Mouse (Mus musculus): ENCODE results near the gene Ntn4. TPM values are rescaled to one million over a fixed set of nuclear protein-coding genes. Genes with fewer than 3 reads are reported as not detected.

Ntn4 gene
- polyA plus RNA-seq, 1 experiment from 2014 or later, result 0.76 TPM

DNA sequence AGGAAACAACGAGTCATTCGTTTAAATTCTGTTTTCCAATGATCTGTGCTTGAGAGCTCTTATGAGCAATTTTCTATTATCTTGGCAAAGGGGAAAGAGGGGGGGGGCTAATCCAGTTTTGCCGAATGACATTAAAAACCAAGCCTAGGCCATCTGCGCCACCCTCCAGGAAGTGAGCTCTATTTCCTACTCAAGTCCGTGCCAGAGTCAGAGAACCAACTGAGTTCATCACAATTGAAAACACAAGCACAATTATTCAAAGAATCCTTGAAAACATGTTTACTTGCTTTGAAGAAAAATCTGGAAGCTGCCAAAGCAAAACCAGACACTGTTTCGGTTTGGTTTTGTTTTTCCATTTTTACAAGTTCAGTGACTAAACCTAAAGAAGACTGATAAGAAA, 102.1 kb downstream of the Ntn4 start:
- no peak for TF ChIP-seq CTCF (IDR thresholded peaks at IDR 0.05; ENCODE audit: low read depth)
- Histone ChIP-seq H3K4me2 (no peak overlapping the region), H3K36me3 (ENCODE audit: insufficient read depth) (no peaks in the 10 kb centered on the region), H3K4me1 (ENCODE audit: insufficient read depth) (no peaks in the 10 kb centered on the region), H3K9ac (no peak overlapping the region), H3K9me3 (ENCODE audit: low read depth, low read length) (no peaks in the 10 kb centered on the region), H3K4me3 (ENCODE audit: low read depth, low read length) (no peak overlapping the region), H3K27ac (ENCODE audit: low read depth) (no peak overlapping the region), H3K27me3 (ENCODE audit: insufficient read depth, low read length) (no peaks in the 10 kb centered on the region)
- DNase-seq (no peak), ATAC-seq (ENCODE audit: insufficient read depth) (no peak)
- WGBS, result 62% methylated on average over 6 of the region's 6 CpGs

DNA sequence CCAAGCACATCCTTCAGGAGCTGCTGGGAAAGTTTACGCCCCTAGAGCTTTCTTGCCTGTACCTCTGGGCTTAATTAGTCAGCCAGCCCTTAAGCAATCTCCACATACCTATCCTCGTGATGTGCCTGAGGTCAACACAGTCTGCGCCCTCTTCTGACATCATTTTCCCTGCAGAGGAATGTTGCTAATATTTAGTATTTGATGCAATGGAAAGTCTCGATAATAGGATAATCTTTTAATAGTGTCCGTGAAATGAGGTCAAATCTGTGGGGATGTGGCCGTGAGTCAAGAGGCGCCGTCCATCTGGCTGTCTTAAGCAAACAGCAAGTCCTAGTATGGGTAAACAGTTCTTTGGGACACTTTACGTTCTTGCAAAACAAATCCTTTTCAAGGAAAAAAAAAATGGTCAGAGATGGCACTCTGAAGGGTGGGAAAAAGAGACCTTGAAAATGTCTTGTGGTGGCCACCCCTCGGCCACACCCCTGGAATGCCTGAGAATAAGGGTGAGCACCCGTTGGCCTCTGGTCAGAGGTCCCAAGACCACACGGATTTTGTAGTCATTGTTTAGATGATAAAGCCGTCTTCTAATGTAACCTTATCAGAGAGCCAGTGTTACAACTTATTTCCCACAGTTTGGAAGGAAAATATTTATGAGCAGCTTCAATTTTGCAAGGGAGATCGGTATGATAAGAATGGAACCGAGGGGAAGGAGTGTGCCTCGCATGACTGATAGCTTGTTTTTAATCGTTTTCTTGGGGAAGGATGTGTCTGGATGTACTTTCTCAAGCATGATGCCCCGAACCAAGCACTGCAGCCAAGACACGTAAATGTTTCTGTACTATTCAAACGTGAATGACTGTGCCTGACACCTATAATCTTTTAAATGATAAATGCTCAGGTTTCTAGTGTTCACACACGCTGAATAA, 109.0 kb downstream of the Ntn4 start:
- no peak for ATAC-seq (ENCODE audit: insufficient read depth)
- peak; percentile 34 for DNase-seq
- H3K4me2 ChIP-seq, result peak overlapping the region; percentile 34

DNA sequence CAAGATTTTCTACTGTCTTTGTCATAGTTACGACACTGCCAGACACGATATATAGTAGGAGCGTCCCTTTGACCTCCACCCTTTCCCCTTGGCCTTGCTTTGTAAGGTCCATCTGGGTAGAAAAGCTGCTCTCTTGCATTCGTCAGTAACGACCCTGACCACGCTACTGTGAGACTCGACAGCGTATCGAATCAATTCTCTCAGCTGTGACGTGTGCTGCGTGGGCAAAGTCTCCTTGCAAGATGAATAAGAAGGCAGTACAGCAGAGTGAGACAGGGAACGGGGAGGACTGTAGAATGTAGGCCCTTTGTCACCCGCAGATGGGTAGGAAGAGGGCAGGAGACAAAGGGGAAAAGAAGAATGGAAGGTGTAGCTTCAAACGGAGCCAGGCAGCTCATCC, 110.8 kb downstream of the Ntn4 start:
- 78% methylated on average over 14 of the region's 14 CpGs for WGBS
- Histone ChIP-seq H3K27ac (ENCODE audit: low read depth) (no peak overlapping the region), H3K27me3 (ENCODE audit: insufficient read depth, low read length) (no peaks in the 10 kb centered on the region), H3K4me2 (no peak overlapping the region), H3K4me3 (ENCODE audit: low read depth, low read length) (no peak overlapping the region), H3K9ac (no peak overlapping the region), H3K9me3 (ENCODE audit: low read depth, low read length) (no peaks in the 10 kb centered on the region), H3K36me3 (ENCODE audit: insufficient read depth) (no peaks in the 10 kb centered on the region), H3K4me1 (ENCODE audit: insufficient read depth) (no peaks in the 10 kb centered on the region)
- DNase-seq, result no peak
- no peak for ATAC-seq (ENCODE audit: insufficient read depth)
- no peak for TF ChIP-seq CTCF (IDR thresholded peaks at IDR 0.05; ENCODE audit: low read depth)

More for the DNA sequence above, 109.0 kb downstream of the Ntn4 start:
- Histone ChIP-seq H3K27ac (ENCODE audit: low read depth) (no peak overlapping the region), H3K4me1 (ENCODE audit: insufficient read depth) (no peaks in the 10 kb centered on the region), H3K9ac (no peak overlapping the region), H3K9me3 (ENCODE audit: low read depth, low read length) (no peaks in the 10 kb centered on the region), H3K27me3 (ENCODE audit: insufficient read depth, low read length) (no peaks in the 10 kb centered on the region), H3K4me3 (ENCODE audit: low read depth, low read length) (no peak overlapping the region), H3K36me3 (ENCODE audit: insufficient read depth) (no peaks in the 10 kb centered on the region)
- 27% methylated on average over 21 of the region's 21 CpGs for WGBS
- no peak for TF ChIP-seq CTCF (IDR thresholded peaks at IDR 0.05; ENCODE audit: low read depth)

DNA sequence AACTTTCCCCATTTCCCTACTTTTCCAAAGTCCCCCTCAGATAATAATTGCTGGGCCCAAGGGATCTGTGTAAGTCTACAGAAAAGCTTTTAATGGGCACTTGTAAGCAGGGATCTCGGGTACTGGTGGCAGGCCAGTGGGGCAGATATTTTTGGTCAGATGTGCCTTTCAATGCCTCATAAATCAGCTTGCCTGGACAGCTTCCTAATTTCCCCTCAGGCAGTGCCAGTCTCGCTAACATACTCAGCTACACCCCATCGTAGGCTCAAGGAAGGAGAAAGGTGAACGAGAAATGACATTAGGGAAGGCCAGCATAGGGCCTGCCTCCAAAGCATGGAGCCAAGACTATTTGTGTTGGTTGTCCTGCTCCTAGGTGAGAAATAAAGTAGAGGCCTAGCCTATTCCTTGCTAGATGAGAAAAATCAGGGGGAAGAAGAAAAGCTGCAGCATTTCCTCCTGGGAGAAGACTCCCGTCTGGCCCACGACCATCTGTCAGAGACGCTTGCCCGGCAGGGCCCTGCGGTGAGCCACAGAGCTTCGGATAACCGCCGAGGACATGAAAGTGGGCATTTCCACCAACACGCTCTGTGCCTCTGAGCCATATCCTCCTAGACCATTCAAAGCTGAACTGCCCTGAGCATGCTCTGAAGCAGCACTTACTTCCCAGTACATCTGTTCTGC, 113.4 kb downstream of the Ntn4 start:
- H3K27me3 ChIP-seq (ENCODE audit: insufficient read depth, low read length), result no peaks in the 10 kb centered on the region
- no peak overlapping the region for H3K4me2 ChIP-seq
- no peaks in the 10 kb centered on the region for H3K36me3 ChIP-seq (ENCODE audit: insufficient read depth)
- TF ChIP-seq CTCF (IDR thresholded peaks at IDR 0.05; ENCODE audit: low read depth), result no peak
- no peaks in the 10 kb centered on the region for H3K9me3 ChIP-seq (ENCODE audit: low read depth, low read length)
- H3K4me3 ChIP-seq (ENCODE audit: low read depth, low read length), result no peak overlapping the region
- H3K27ac ChIP-seq (ENCODE audit: low read depth), result no peak overlapping the region
- no peaks in the 10 kb centered on the region for H3K4me1 ChIP-seq (ENCODE audit: insufficient read depth)
- no peak overlapping the region for H3K9ac ChIP-seq
- no peak for ATAC-seq (ENCODE audit: insufficient read depth)
- no peak for DNase-seq
- 72% methylated on average over 13 of the region's 13 CpGs for WGBS

DNA sequence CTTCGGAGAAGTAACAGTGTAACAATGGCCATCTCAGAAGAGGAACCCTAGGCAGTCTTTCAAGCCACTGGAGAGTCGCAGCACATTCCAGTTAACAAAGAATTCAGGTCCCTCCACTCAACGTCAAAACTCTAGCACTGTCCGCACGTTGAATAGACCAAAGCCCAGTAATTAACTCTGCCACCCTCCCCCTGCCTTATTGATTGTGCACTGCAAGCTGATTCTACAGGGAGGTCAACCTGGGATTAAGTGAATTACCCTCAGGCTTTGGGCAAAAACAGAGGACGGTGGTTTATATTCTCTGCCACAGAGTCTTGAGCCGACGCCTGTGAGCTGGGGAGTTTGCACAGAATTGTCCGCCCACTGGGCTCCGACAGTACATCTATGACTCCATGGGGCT, 115.7 kb downstream of the Ntn4 start:
- Histone ChIP-seq H3K36me3 (ENCODE audit: insufficient read depth) (no peaks in the 10 kb centered on the region), H3K4me3 (ENCODE audit: low read depth, low read length) (no peak overlapping the region), H3K27ac (ENCODE audit: low read depth) (no peak overlapping the region), H3K4me2 (no peak overlapping the region), H3K9me3 (ENCODE audit: low read depth, low read length) (no peaks in the 10 kb centered on the region), H3K27me3 (ENCODE audit: insufficient read depth, low read length) (no peaks in the 10 kb centered on the region), H3K9ac (no peak overlapping the region), H3K4me1 (ENCODE audit: insufficient read depth) (no peaks in the 10 kb centered on the region)
- ATAC-seq (ENCODE audit: insufficient read depth), result no peak
- DNase-seq, result no peak
- TF ChIP-seq CTCF (IDR thresholded peaks at IDR 0.05; ENCODE audit: low read depth), result no peak
- 68% methylated on average over 10 of the region's 10 CpGs for WGBS

DNA sequence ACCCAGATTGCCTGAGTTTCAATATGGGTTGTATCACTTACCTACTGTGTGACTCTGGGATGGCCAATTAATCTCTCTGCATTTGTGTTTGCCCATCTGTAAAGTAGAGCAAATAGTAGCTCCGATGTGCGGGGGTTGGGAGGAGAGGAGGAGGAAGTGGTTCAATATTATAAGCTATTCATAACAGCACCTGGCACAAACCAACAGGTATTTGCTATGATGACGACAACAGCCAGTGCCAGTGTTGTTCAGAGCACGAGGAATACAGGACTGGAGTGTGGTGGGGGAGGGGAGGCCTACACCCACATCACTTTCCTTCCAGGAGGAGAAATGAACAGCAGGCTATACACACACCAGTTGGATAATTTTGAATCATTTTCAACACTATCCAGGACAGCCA, 119.2 kb downstream of the Ntn4 start:
- no peak for DNase-seq
- H3K4me3 ChIP-seq (ENCODE audit: low read depth, low read length), result no peak overlapping the region
- H3K9ac ChIP-seq, result no peak overlapping the region
- H3K27me3 ChIP-seq (ENCODE audit: insufficient read depth, low read length), result no peaks in the 10 kb centered on the region
- WGBS, result 60% methylated on average over 4 of the region's 4 CpGs
- ATAC-seq (ENCODE audit: insufficient read depth), result no peak
- no peak overlapping the region for H3K4me2 ChIP-seq
- H3K4me1 ChIP-seq (ENCODE audit: insufficient read depth), result no peaks in the 10 kb centered on the region
- H3K9me3 ChIP-seq (ENCODE audit: low read depth, low read length), result no peaks in the 10 kb centered on the region
- H3K36me3 ChIP-seq (ENCODE audit: insufficient read depth), result no peaks in the 10 kb centered on the region
- no peak overlapping the region for H3K27ac ChIP-seq (ENCODE audit: low read depth)
- TF ChIP-seq CTCF (IDR thresholded peaks at IDR 0.05; ENCODE audit: low read depth), result no peak

DNA sequence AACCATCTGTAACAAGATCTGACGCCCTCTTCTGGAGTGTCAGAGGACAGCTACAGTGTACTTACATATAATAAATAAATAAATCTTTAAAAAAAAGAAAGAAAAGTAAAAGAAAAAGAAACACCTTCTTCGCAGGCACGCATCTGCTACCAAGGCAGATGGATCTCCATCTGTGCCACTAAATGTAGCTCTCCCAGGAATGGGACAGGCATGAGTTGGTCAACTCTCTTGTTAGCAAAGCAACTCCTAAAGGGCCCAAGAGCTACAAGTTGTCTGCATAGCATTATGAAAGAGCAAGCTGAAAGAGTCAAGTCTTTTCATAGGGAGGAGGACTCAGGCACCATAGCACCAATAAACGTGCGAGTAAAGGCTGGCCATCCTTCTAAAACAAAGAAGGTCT, 119.9 kb downstream of the Ntn4 start:
- H3K9me3 ChIP-seq (ENCODE audit: low read depth, low read length), result no peaks in the 10 kb centered on the region
- no peak overlapping the region for H3K4me2 ChIP-seq
- no peak for ATAC-seq (ENCODE audit: insufficient read depth)
- DNase-seq, result no peak
- H3K4me1 ChIP-seq (ENCODE audit: insufficient read depth), result no peaks in the 10 kb centered on the region
- TF ChIP-seq CTCF (IDR thresholded peaks at IDR 0.05; ENCODE audit: low read depth), result no peak
- 77% methylated on average over 5 of the region's 5 CpGs for WGBS
- no peak overlapping the region for H3K4me3 ChIP-seq (ENCODE audit: low read depth, low read length)
- H3K36me3 ChIP-seq (ENCODE audit: insufficient read depth), result no peaks in the 10 kb centered on the region
- no peaks in the 10 kb centered on the region for H3K27me3 ChIP-seq (ENCODE audit: insufficient read depth, low read length)
- no peak overlapping the region for H3K27ac ChIP-seq (ENCODE audit: low read depth)
- no peak overlapping the region for H3K9ac ChIP-seq

All from lung, embryonic 14.5 days (tissue).